Mouse (Mus musculus): ENCODE measurements at regions not wholly inside any gene's neighbourhood (a gene's known extent, or its start where the extent isn't known, plus 50 kb on each side); places are given as distances from the start of the nearest gene placed in this dataset.

- TF ChIP-seq CTCF (IDR thresholded peaks at IDR 0.05) (no peak), POLR2A (IDR thresholded peaks at IDR 0.05; ENCODE audit: insufficient read depth, low read depth, low read length) (no peak)
Observed at GRCm38 (mm10) chr9:46645469-46645884, 325.7 kb upstream of the 4931429L15Rik start.
